ENCODE assay signal across 9 mouse cellular contexts in genomic region chr5:148419112-148419526, GRCm38 (mm10). TPM values are rescaled to one million over a fixed set of nuclear protein-coding genes. Genes with fewer than 3 reads are reported as not detected.
DNase-seq lines count a peak whose midpoint lies in the region; ATAC-seq and TF ChIP-seq lines count a peak whose summit lies in the region.
"Had no signal": no experiment of that assay in that cellular context is flagged by ENCODE, and none has a peak within 500 bp of the region (broad histone marks: within the 10 kb centered on the region; RNA-seq: fewer than 3 reads in every experiment).

No protein-coding gene starts in this region.

- intact Hi-C loops in gastrocnemius, adult 2 months (cut with DNase I): no loop called here
- intact Hi-C loops in gastrocnemius, postnatal 36 days (cut with DNase I): no loop called here
- intact Hi-C loops in heart, postnatal 10 days (cut with DNase I): no loop called here

- peak; percentile 26 for DNase-seq in gastrocnemius, adult 2 months
- DNase-seq in gastrocnemius, postnatal 36 days: no peak
- peak; percentile 11 to 31 for DNase-seq in urinary bladder, adult 18-20 months (ENCODE audit: low spot score in 2 of 2)
- no peak for DNase-seq in urinary bladder, postnatal 10 days (ENCODE audit: low spot score)
- peak; percentile 64 to 65 for DNase-seq in heart, postnatal 10 days
- peak; percentile 50 to 57 for DNase-seq in lung, postnatal 4 days
- DNase-seq in frontal cortex, postnatal 25 days (ENCODE audit: low spot score in 2 of 2): no peak

- peak overlapping the region; percentile 62 for H3K4me3 ChIP-seq in gastrocnemius, adult 2 months
- H3K4me3 ChIP-seq: erythroblast, embryonic 14.5 days had no signal

- no peak overlapping the region for H3K27ac ChIP-seq in gastrocnemius, adult 2 months

- ATAC-seq in cerebellum, adult (ENCODE audit: insufficient number of reproducible peaks, low FRiP score, low TSS enrichment): no peak

- TF ChIP-seq CTCF in gastrocnemius, adult 2 months (IDR thresholded peaks at IDR 0.05): no peak

RNA-seq across cellular contexts. Expression of gene Slc7a1, which starts 19.4 kb away (rescaled TPM):
- total RNA-seq in gastrocnemius, adult 2 months (2021): 1 to 10 TPM; 2.4 to 3.0 TPM
- 1 to 10 TPM; 1.9 to 2.8 TPM for total RNA-seq in gastrocnemius, postnatal 36 days (2021)
- total RNA-seq in heart, postnatal 10 days (2021): 10 to 100 TPM; 22.5 to 23.5 TPM

Comparison
In these comparisons a context has a peak if more than half of its experiments do, and no peak if none do; other contexts are left out.
1. DNase-seq: peak in gastrocnemius, adult 2 months (single experiment), urinary bladder, adult 18-20 months (2 of 2), heart, postnatal 10 days (2 of 2) and lung, postnatal 4 days (2 of 2); none in gastrocnemius, postnatal 36 days (0 of 2), urinary bladder, postnatal 10 days (single experiment) and frontal cortex, postnatal 25 days (0 of 2).
2. RNA of gene Slc7a1, which starts 19.4 kb away (total RNA-seq): 22.5 to 23.5 TPM in heart, postnatal 10 days; 2.4 to 3.0 TPM in gastrocnemius, adult 2 months and 1.9 to 2.8 TPM in gastrocnemius, postnatal 36 days; every median in the first group is over 4 times any median in the second.